9 mouse cellular contexts compared by ENCODE assay signal in genomic region chr8:121927316-121927715, GRCm38 (mm10). TPM values are rescaled to one million over a fixed set of nuclear protein-coding genes. Genes with fewer than 3 reads are reported as not detected.
DNase-seq lines count a peak whose midpoint lies in the region; ATAC-seq and TF ChIP-seq lines count a peak whose summit lies in the region.
"Had no signal": no experiment of that assay in that cellular context is flagged by ENCODE, and none has a peak within 500 bp of the region (broad histone marks: within the 10 kb centered on the region; RNA-seq: fewer than 3 reads in every experiment).

No protein-coding gene starts in this region.

- H3K9ac ChIP-seq in limb, embryonic 14.5 days (ENCODE audit: low read depth, low read length, severe bottlenecking): no peak overlapping the region

- H3K4me1 ChIP-seq in G1E (ENCODE audit: insufficient read depth, low read depth, low read length): peaks cover 21% of the 10 kb centered on the region
- no peaks in the 10 kb centered on the region for H3K4me1 ChIP-seq in bone marrow, adult 2 months (ENCODE audit: control insufficient read depth, insufficient read depth, low read length)
- H3K4me1 ChIP-seq in limb, embryonic 14.5 days (ENCODE audit: control insufficient read depth, insufficient read depth, low read length): no peaks in the 10 kb centered on the region

- TF ChIP-seq CTCF in left cerebral cortex, adult 2 months (IDR thresholded peaks at IDR 0.05): peak; percentile 61
- peak; percentile 21; the same call in 1 of the 2 replicates for TF ChIP-seq CTCF in G1E (IDR thresholded peaks at IDR 0.05; ENCODE audit: low read depth, low read length)
- TF ChIP-seq CTCF in bone marrow, adult 2 months (IDR thresholded peaks at IDR 0.05; ENCODE audit: control insufficient read depth, insufficient read depth, low read length): peak; percentile 69

- intact Hi-C loops in left cerebral cortex, adult 2 months (cut with DNase I): no loop called here

- no peaks in the 10 kb centered on the region for H3K9me3 ChIP-seq in G1E (replicated peaks)
- no peaks in the 10 kb centered on the region for H3K9me3 ChIP-seq in limb, embryonic 14.5 days (ENCODE audit: control insufficient read depth, low read length)
- H3K9me3 ChIP-seq: megakaryocyte, embryonic 14.5 days had no signal

- ATAC-seq in G1E (ENCODE audit: extremely low read depth, insufficient number of reproducible peaks, low FRiP score, poor library complexity, severe bottlenecking): peak; percentile 73; the same call in 1 of the 2 replicates
- peak; percentile 83 for ATAC-seq in granulocyte monocyte progenitor cell, adult 5-6 weeks (replicated peaks; ENCODE audit: poor library complexity, severe bottlenecking)
- no peak for ATAC-seq in limb, embryonic 14.5 days (ENCODE audit: low FRiP score, low read depth)
- peak; percentile 76 for ATAC-seq in monocyte, adult 5-6 weeks (replicated peaks; ENCODE audit: insufficient number of reproducible peaks, low FRiP score, low TSS enrichment, poor library complexity, severe bottlenecking)

- no peak for TF ChIP-seq POLR2A in bone marrow, adult 2 months (IDR thresholded peaks at IDR 0.05; ENCODE audit: borderline replicate concordance, control insufficient read depth, low read depth, low read length)
- no peak for TF ChIP-seq POLR2A in limb, embryonic 14.5 days (IDR thresholded peaks at IDR 0.05; ENCODE audit: borderline replicate concordance, extremely low read depth, insufficient read depth, insufficient read length)

- no peak overlapping the region for H3K27ac ChIP-seq in left cerebral cortex, adult 2 months
- no peak overlapping the region for H3K27ac ChIP-seq in bone marrow, adult 2 months (ENCODE audit: control insufficient read depth, insufficient read depth, low read depth, low read length, poor library complexity)
- H3K27ac ChIP-seq in limb, embryonic 14.5 days (replicated peaks; ENCODE audit: low read depth, low read length): no peak overlapping the region

- DNase-seq in left cerebral cortex, adult 2 months (ENCODE audit: extremely low spot score in 1 of 2, low spot score in 2 of 2): peak in 1 of 2 experiments; percentile 36
- no peak for DNase-seq in left cerebral cortex, adult 11 months (ENCODE audit: low spot score)
- peak; percentile 67 for DNase-seq in G1E (ENCODE audit: low spot score)
- peak; percentile 63 for DNase-seq in limb, embryonic 14.5 days (ENCODE audit: low spot score)
- no peak for DNase-seq in layer of hippocampus, postnatal 14 days (ENCODE audit: low spot score in 2 of 2)

- H3K36me3 ChIP-seq in G1E (replicated peaks): no peaks in the 10 kb centered on the region
- H3K36me3 ChIP-seq in limb, embryonic 14.5 days (ENCODE audit: control insufficient read depth, insufficient read depth, low read length): no peaks in the 10 kb centered on the region

- no peak overlapping the region for H3K4me2 ChIP-seq in limb, embryonic 14.5 days (replicated peaks; ENCODE audit: low read depth, low read length, severe bottlenecking)

- H3K4me3 ChIP-seq in left cerebral cortex, adult 2 months: no peak overlapping the region
- no peak overlapping the region for H3K4me3 ChIP-seq in G1E (ENCODE audit: low read depth, low read length)
- H3K4me3 ChIP-seq in bone marrow, adult 2 months (replicated peaks; ENCODE audit: control insufficient read depth, low read depth, low read length): no peak overlapping the region
- H3K4me3 ChIP-seq in limb, embryonic 14.5 days (replicated peaks; ENCODE audit: low read length): no peak overlapping the region
- H3K4me3 ChIP-seq: megakaryocyte, embryonic 14.5 days had no signal

- WGBS in bone marrow, adult 2 months: 31% methylated on average over 8 of the region's 8 CpGs
- 33% methylated on average over 8 of the region's 8 CpGs for WGBS in limb, embryonic 14.5 days

- peaks cover 39% of the 10 kb centered on the region for H3K27me3 ChIP-seq in G1E (ENCODE audit: insufficient read depth, low read length)
- H3K27me3 ChIP-seq in limb, embryonic 14.5 days (ENCODE audit: control insufficient read depth, insufficient read depth, low read length): no peaks in the 10 kb centered on the region

RNA-seq across cellular contexts. Expression of gene Car5a, which starts 17.4 kb away (rescaled TPM):
- not detected for total RNA-seq in left cerebral cortex, adult 2 months (2021)
- total RNA-seq in G1E (2014; fragmentation: Nextera tagmentation): 0.68 and 1.4 TPM in 2 replicates
- 0.16 TPM in 1 of 2 replicates, not detected in the other for total RNA-seq in G1E (2017)
- 0.41 and 0.57 TPM in 2 replicates for polyA plus RNA-seq in G1E (2012)
- polyA plus RNA-seq in bone marrow, adult 2 months (2011; ENCODE audit: insufficient read depth, insufficient read length, low replicate concordance, missing spikeins): 9.4 and 19.9 TPM in 2 replicates
- not detected in 2 replicates for total RNA-seq in granulocyte monocyte progenitor cell, adult 5-6 weeks (2014; fragmentation: Nextera tagmentation)
- not detected in 2 replicates for total RNA-seq in granulocyte monocyte progenitor cell, adult 5-6 weeks (2017)
- not detected in 2 replicates for polyA plus RNA-seq in limb, embryonic 14.5 days (2012; rRNA removed)
- polyA plus RNA-seq in limb, embryonic 14.5 days (2014; fragmentation: Nextera tagmentation; extraction: Ambion mirVana): 0.26 TPM in 1 of 2 replicates, not detected in the other
- not detected in 3 replicates for total RNA-seq in monocyte, adult 5-6 weeks (2017)
- total RNA-seq in layer of hippocampus, postnatal 14 days (2021): not detected

RNA-seq across cellular contexts. Expression of gene Slc7a5, which starts 19.8 kb away (rescaled TPM):
- 10 to 100 TPM; 61.5 to 63.2 TPM for total RNA-seq in left cerebral cortex, adult 2 months (2021)
- 88.8 and 141 TPM in 2 replicates for total RNA-seq in G1E (2014; fragmentation: Nextera tagmentation)
- total RNA-seq in G1E (2017): 32.5 and 32.6 TPM in 2 replicates
- polyA plus RNA-seq in G1E (2012): 92.9 and 127 TPM in 2 replicates
- polyA plus RNA-seq in bone marrow, adult 2 months (2011; ENCODE audit: insufficient read depth, insufficient read length, low replicate concordance, missing spikeins): 66.4 and 81.9 TPM in 2 replicates
- 63.5 and 63.6 TPM in 2 replicates for total RNA-seq in granulocyte monocyte progenitor cell, adult 5-6 weeks (2014; fragmentation: Nextera tagmentation)
- total RNA-seq in granulocyte monocyte progenitor cell, adult 5-6 weeks (2017): 22.8 and 29.4 TPM in 2 replicates
- polyA plus RNA-seq in limb, embryonic 14.5 days (2012; rRNA removed): 34.6 and 43.9 TPM in 2 replicates
- 27.1 and 27.8 TPM in 2 replicates for polyA plus RNA-seq in limb, embryonic 14.5 days (2014; fragmentation: Nextera tagmentation; extraction: Ambion mirVana)
- 3.1 to 5.1 TPM (median 4.9 TPM) in 3 replicates for total RNA-seq in monocyte, adult 5-6 weeks (2017)
- total RNA-seq in layer of hippocampus, postnatal 14 days (2021): 100 to 1,000 TPM; 133 to 140 TPM

RNA-seq across cellular contexts. Expression of gene Banp, which starts 22.2 kb away (rescaled TPM):
- total RNA-seq in left cerebral cortex, adult 2 months (2021): 10 to 100 TPM; 31.4 to 62.5 TPM
- 35.7 and 43.5 TPM in 2 replicates for total RNA-seq in G1E (2014; fragmentation: Nextera tagmentation)
- 42.5 and 46.6 TPM in 2 replicates for total RNA-seq in G1E (2017)
- 49.1 and 50.7 TPM in 2 replicates for polyA plus RNA-seq in G1E (2012)
- polyA plus RNA-seq in bone marrow, adult 2 months (2011; ENCODE audit: insufficient read depth, insufficient read length, low replicate concordance, missing spikeins): 13.3 and 30.1 TPM in 2 replicates
- total RNA-seq in granulocyte monocyte progenitor cell, adult 5-6 weeks (2014; fragmentation: Nextera tagmentation): 12.9 and 16.4 TPM in 2 replicates
- total RNA-seq in granulocyte monocyte progenitor cell, adult 5-6 weeks (2017): 19.3 and 31.1 TPM in 2 replicates
- polyA plus RNA-seq in limb, embryonic 14.5 days (2012; rRNA removed): 97.7 and 127 TPM in 2 replicates
- polyA plus RNA-seq in limb, embryonic 14.5 days (2014; fragmentation: Nextera tagmentation; extraction: Ambion mirVana): 33.2 and 39.3 TPM in 2 replicates
- total RNA-seq in monocyte, adult 5-6 weeks (2017): 23.5 to 63.3 TPM (median 27.5 TPM) in 3 replicates
- total RNA-seq in layer of hippocampus, postnatal 14 days (2021): 10 to 100 TPM; 27.1 to 43.0 TPM

Comparison
In these comparisons a context has a peak if more than half of its experiments do, and no peak if none do; other contexts are left out.
1. DNase-seq: peak in G1E (single experiment) and limb, embryonic 14.5 days (single experiment); none in left cerebral cortex, adult 11 months (single experiment) and layer of hippocampus, postnatal 14 days (0 of 2).
2. Peak in every context shown above with its lines, with median percentiles within 50 percentile points of each other: CTCF ChIP-seq.